Mouse (Mus musculus) embryonic facial prominence, embryonic 10.5 days (tissue): ENCODE measurements around the gene Oaz1. TPM values are rescaled to one million over a fixed set of nuclear protein-coding genes. Genes with fewer than 3 reads are reported as not detected.

ENCODE experiments used
- DNase-seq: peaks from one replicate; pipeline ENCODE4 v3.0.0-alpha.2; 2017; ENCODE audit warnings: low spot score
- H3K27ac ChIP-seq: fragments of 300-500 bp; sonication (generic); replicated peaks from 2 replicates; pipeline ENCODE4 v1.5.1; 2016; ENCODE audit warnings: mild to moderate bottlenecking
- H3K27me3 ChIP-seq: fragments of 300-500 bp; sonication (generic); replicated peaks from 2 replicates; pipeline ENCODE4 v1.6.1; 2016; ENCODE audit warnings: low read depth, mild to moderate bottlenecking; ENCODE audit not compliant: poor library complexity, severe bottlenecking
- H3K36me3 ChIP-seq: fragments of 300-500 bp; sonication (generic); replicated peaks from 2 replicates; pipeline ENCODE4 v1.6.1; 2016; ENCODE audit warnings: mild to moderate bottlenecking, moderate library complexity
- H3K4me1 ChIP-seq: fragments of 300-500 bp; sonication (generic); 2 replicates; pipeline ENCODE4 v1.6.1; 2016
- H3K4me3 ChIP-seq: fragments of 300-500 bp; sonication (generic); 2 replicates; pipeline ENCODE4 v1.5.1; 2016; ENCODE audit warnings: mild to moderate bottlenecking, moderate library complexity
- H3K9me3 ChIP-seq: fragments of 300-500 bp; sonication (generic); 2 replicates; pipeline ENCODE4 v1.6.1; 2016; ENCODE audit warnings: mild to moderate bottlenecking
- WGBS: fragments of 180-500 bp; shearing (Covaris S2); methylation state at CpG from one replicate; pipeline ENCODE4 v1.1.7; 2016; 5-methylcytosine and 5-hydroxymethylcytosine counted together
- microRNA counts: library from miRNA; unstranded; fragments of <30 nt; microRNA quantifications from one replicate; lab custom pipeline; 2017
- microRNA-seq: library from miRNA; unstranded; fragments of <30 nt; microRNA quantifications from one replicate; pipeline ENCODE4, GENCODE M21; 2017
- polyA plus RNA-seq: library from polyadenylated mRNA; unstranded; fragments of >200 nt; fragmentation: Nextera tagmentation; extraction: Ambion mirVana; gene quantifications from 2 replicates; pipeline ENCODE4 v1.2.1, GENCODE M21; 2016

Oaz1 gene
- polyA plus RNA-seq, 1 experiment from 2014 or later, result 2,205 TPM

- Histone ChIP-seq H3K27me3 (peaks cover 8% of the 10 kb centered on the region; the same call in 1 of the 2 replicates), H3K4me1 (peaks cover 2% of the 10 kb centered on the region), H3K9me3 (no peaks in the 10 kb centered on the region), H3K4me3 (no peak within 1 kb of the TSS), H3K36me3 (peaks cover 22% of the 10 kb centered on the region), H3K27ac (no peak within 1 kb of the TSS)
- DNase-seq, result no peak
- 36% methylated on average over 9 of the region's 9 CpGs for WGBS
Measured at GRCm38 (mm10) chr10:80871581-80871980, 45.1 kb downstream of the Oaz1 start, which contains the start of gene Tmprss9. TSS of gene Tmprss9 (plus strand) at chr10:80871848.

GRCm38 (mm10) chr10:80874035-80874434, 47.6 kb downstream of the Oaz1 start:
- no peak for DNase-seq
- H3K27ac ChIP-seq, result no peak overlapping the region
- peaks cover 5% of the 10 kb centered on the region for H3K4me1 ChIP-seq
- WGBS, result 82% methylated on average over 9 of the region's 9 CpGs
- no peaks in the 10 kb centered on the region for H3K36me3 ChIP-seq
- no peak overlapping the region for H3K4me3 ChIP-seq
- H3K27me3 ChIP-seq, result peaks cover 8% of the 10 kb centered on the region; the same call in 1 of the 2 replicates
- H3K9me3 ChIP-seq, result no peaks in the 10 kb centered on the region

GRCm38 (mm10) chr10:80876028-80876427, 49.6 kb downstream of the Oaz1 start:
- peak; percentile 58 for DNase-seq
- Histone ChIP-seq H3K27ac (no peak overlapping the region), H3K4me3 (no peak overlapping the region), H3K27me3 (peaks cover 8% of the 10 kb centered on the region; the same call in 1 of the 2 replicates), H3K36me3 (no peaks in the 10 kb centered on the region), H3K4me1 (peaks cover 5% of the 10 kb centered on the region), H3K9me3 (no peaks in the 10 kb centered on the region)
- 28% methylated on average over 5 of the region's 5 CpGs for WGBS

GRCm38 (mm10) chr10:80876594-80876993, 50.1 kb downstream of the Oaz1 start:
- 24% methylated on average over 3 of the region's 3 CpGs for WGBS
- no peak for DNase-seq

More at GRCm38 (mm10) chr10:80876594-80876993, 50.1 kb downstream of the Oaz1 start:
- Histone ChIP-seq H3K36me3 (no peaks in the 10 kb centered on the region), H3K4me1 (peaks cover 5% of the 10 kb centered on the region), H3K4me3 (no peak overlapping the region), H3K9me3 (no peaks in the 10 kb centered on the region), H3K27ac (no peak overlapping the region), H3K27me3 (peaks cover 3% of the 10 kb centered on the region; the same call in 1 of the 2 replicates)

MicroRNAs within 50 kb of the gene (microRNA counts, 519-probe panel; counts per million panel counts)
- 188 counts per million, percentile 57 among the panel's probes with 10 or more counts for microRNA mmu-miR-1982 (lab: Ali Mortazavi, UCI)

Small RNA genes within 50 kb of the gene (microRNA-seq; reads per million reads assigned to microRNA genes)
- gene Mir1982, result 2.1 reads per million

Other genes with a start within 250 kb of the Oaz1 start
- gene Klf16, start 249.3 kb upstream of the Oaz1 start, polyA plus RNA-seq, result 8.5 TPM in 2 replicates
- gene Abhd17a, start 236.3 kb upstream of the Oaz1 start, polyA plus RNA-seq, result 79.8 and 84.9 TPM in 2 replicates
- 84.8 and 88.2 TPM in 2 replicates for gene Scamp4, start 223.8 kb upstream of the Oaz1 start, polyA plus RNA-seq
- gene Adat3, start 223.8 kb upstream of the Oaz1 start, polyA plus RNA-seq, result 10.9 and 14.1 TPM in 2 replicates
- gene Gm49322, start 220.6 kb upstream of the Oaz1 start, polyA plus RNA-seq, result 5.7 and 6.4 TPM in 2 replicates
- gene Csnk1g2, start 203.8 kb upstream of the Oaz1 start, polyA plus RNA-seq, result 198 TPM in 2 replicates
- gene Btbd2, start 169.6 kb upstream of the Oaz1 start, polyA plus RNA-seq, result 83.2 and 84.8 TPM in 2 replicates
- gene Mknk2, start 148.5 kb upstream of the Oaz1 start, polyA plus RNA-seq, result 118 and 119 TPM in 2 replicates
- 54.4 and 54.7 TPM in 2 replicates for gene Mob3a, start 124.7 kb upstream of the Oaz1 start, polyA plus RNA-seq
- 10.5 and 10.8 TPM in 2 replicates for gene Izumo4, start 124.5 kb upstream of the Oaz1 start, polyA plus RNA-seq
- 60.5 and 61.5 TPM in 2 replicates for gene Ap3d1, start 84.4 kb upstream of the Oaz1 start, polyA plus RNA-seq
- gene Dot1l, start 71.5 kb upstream of the Oaz1 start, polyA plus RNA-seq, result 23.5 and 25.0 TPM in 2 replicates
- gene Sf3a2, start 28.5 kb upstream of the Oaz1 start, polyA plus RNA-seq, result 114 and 127 TPM in 2 replicates
- gene Plekhj1, start 28.0 kb upstream of the Oaz1 start, polyA plus RNA-seq, result 181 and 184 TPM in 2 replicates
- 0.11 and 0.17 TPM in 2 replicates for gene Amh, start 21.4 kb upstream of the Oaz1 start, polyA plus RNA-seq
- 0.26 and 0.52 TPM in 2 replicates for gene Jsrp1, start 13.2 kb upstream of the Oaz1 start, polyA plus RNA-seq
- gene Lingo3, start 17.4 kb downstream of the Oaz1 start, polyA plus RNA-seq, result 1.3 and 1.6 TPM in 2 replicates
- gene Lsm7, start 28.6 kb downstream of the Oaz1 start, polyA plus RNA-seq, result 364 TPM in 2 replicates
- 45.2 and 45.3 TPM in 2 replicates for gene Sppl2b, start 28.6 kb downstream of the Oaz1 start, polyA plus RNA-seq
- gene Tmprss9, start 45.2 kb downstream of the Oaz1 start, polyA plus RNA-seq, result 0.06 and 0.10 TPM in 2 replicates
- 349 and 359 TPM in 2 replicates for gene Timm13, start 74.3 kb downstream of the Oaz1 start, polyA plus RNA-seq
- gene Lmnb2, start 91.6 kb downstream of the Oaz1 start, polyA plus RNA-seq, result 82.7 and 83.1 TPM in 2 replicates
- 6.5 and 6.8 TPM in 2 replicates for gene Gadd45b, start 103.4 kb downstream of the Oaz1 start, polyA plus RNA-seq
- 6.5 and 6.7 TPM in 2 replicates for gene Gng7, start 188.3 kb downstream of the Oaz1 start, polyA plus RNA-seq
- gene Diras1, start 199.0 kb downstream of the Oaz1 start, polyA plus RNA-seq, result 1.4 and 1.9 TPM in 2 replicates
- gene Slc39a3, start 210.8 kb downstream of the Oaz1 start, polyA plus RNA-seq, result 14.0 and 16.9 TPM in 2 replicates
- gene Sgta, start 233.5 kb downstream of the Oaz1 start, polyA plus RNA-seq, result 289 and 290 TPM in 2 replicates
- gene Thop1, start 243.4 kb downstream of the Oaz1 start, polyA plus RNA-seq, result 102 and 109 TPM in 2 replicates